Mouse (Mus musculus) liver, postnatal 0 days (tissue): ENCODE measurements around the gene Hist1h2ak.
A peak's percentile ranks its signal among the peaks of the same experiment; 100 is the strongest.

Source experiments
- CTCF ChIP-seq: sonication (generic); IDR thresholded peaks from 2 replicates; pipeline ENCODE4 v1.5.1; 2016; ENCODE audit warnings: antibody characterized with exemption, low read depth
- EP300 ChIP-seq: IDR thresholded peaks from 2 replicates; pipeline ENCODE4 v1.6.1; 2016; ENCODE audit warnings: antibody characterized with exemption, low read depth, mild to moderate bottlenecking

DNA sequence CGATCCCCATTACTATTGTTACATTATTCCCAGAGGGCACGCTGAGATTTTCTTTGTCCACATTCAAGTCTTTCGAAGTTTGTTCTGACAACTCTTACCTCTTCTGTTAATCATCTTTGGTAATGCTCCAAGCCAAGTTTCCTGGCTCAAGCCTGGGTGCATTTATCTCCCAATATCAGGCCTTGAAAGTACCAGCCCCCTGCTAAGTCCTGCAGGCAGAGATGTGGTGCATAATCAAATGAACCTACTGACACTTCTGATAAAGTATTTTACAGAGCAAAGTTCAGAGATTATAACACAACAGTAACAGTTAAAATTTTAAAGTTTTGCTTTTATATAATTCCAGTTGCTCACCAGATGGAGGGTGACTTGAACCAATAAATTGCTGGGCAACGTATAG, 41.9 kb downstream of the Hist1h2ak start:
- TF ChIP-seq CTCF (no peak), EP300 (peak; percentile 54)
